Mouse (Mus musculus): Measurements from ENCODE around the gene Cbr1.
A peak's percentile ranks its signal among the peaks of the same experiment; 100 is the strongest.

The Cbr1 gene

GRCm38 (mm10) chr16:93605553-93605952 is at the start of gene Cbr1:
Cbr1 (plus strand) TSS chr16:93605853.
- no peak for DNase-seq (ENCODE audit: low spot score in 2 of 2)

GRCm38 (mm10) chr16:93557646-93558045 is 48.0 kb upstream of the Cbr1 start:
- no peak for DNase-seq (ENCODE audit: low spot score in 2 of 2)

GRCm38 (mm10) chr16:93558499-93558898 is 47.2 kb upstream of the Cbr1 start:
- no peak for DNase-seq (ENCODE audit: low spot score in 2 of 2)

- no peak for DNase-seq (ENCODE audit: low spot score in 2 of 2)
Measured at GRCm38 (mm10) chr16:93572383-93572782, 33.3 kb upstream of the Cbr1 start.

DNA sequence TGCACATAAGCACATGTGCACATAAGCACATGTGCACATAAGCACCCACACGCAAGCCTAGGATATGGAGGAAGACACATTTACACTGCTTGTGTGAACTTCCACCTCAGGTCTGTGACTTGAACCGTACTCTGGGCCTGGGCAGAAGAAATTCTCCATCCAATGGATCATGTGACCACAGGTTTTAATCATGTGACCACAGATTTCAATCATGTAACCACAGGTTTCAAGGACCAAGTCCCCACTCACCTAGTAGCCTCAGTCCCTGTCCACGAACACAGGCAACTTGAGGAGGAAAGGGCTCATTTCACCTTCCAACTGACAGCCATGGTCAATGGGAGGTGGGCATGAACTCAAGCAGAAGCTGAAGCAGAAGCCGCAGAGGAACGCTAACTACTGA is 32.2 kb upstream of the Cbr1 start:
- DNase-seq (ENCODE audit: low spot score in 2 of 2): no peak

GRCm38 (mm10) chr16:93574521-93575191 is 31.0 kb upstream of the Cbr1 start:
- no peak for DNase-seq (ENCODE audit: low spot score in 2 of 2)

- DNase-seq (ENCODE audit: low spot score in 2 of 2): no peak
Measured at GRCm38 (mm10) chr16:93575574-93575973, 30.1 kb upstream of the Cbr1 start.

DNA sequence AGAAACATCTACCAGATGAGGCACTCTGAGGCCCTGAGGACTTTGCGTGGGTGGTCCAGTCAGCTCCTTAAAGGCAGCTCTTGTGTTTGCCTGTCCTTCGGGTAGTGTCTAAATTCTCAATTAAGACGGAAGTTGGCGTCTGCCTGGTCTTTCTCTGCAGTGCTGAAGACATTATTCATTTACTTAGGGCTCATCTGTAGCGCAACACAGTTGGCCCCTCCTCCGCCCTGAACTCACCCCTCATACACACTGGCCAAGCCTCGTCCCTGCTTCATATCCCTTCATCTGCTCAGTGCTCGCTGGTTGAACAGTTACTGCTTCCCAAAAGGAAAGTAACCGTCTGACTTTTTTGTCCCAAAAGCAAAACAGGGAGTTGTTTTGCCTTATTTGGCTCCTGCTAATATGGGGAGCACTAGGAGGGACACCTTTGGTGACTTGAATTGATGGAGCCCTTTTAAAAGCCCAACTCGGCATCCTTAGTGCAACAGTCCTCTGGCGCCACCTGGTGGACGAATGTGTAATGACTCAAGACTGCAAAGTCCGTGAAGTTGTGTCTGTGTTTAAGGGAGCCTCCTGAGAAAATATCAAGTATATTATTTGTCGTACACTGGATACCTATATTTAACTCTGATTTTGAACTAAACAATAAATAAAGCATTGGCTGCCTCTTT is 29.1 kb upstream of the Cbr1 start:
- DNase-seq (ENCODE audit: low spot score in 2 of 2): peak; percentile 81 to 90

- DNase-seq (ENCODE audit: low spot score in 2 of 2): no peak
Measured at GRCm38 (mm10) chr16:93578346-93579005, 27.2 kb upstream of the Cbr1 start.

GRCm38 (mm10) chr16:93581125-93581524 is 24.5 kb upstream of the Cbr1 start:
- no peak for DNase-seq (ENCODE audit: low spot score in 2 of 2)

- DNase-seq (ENCODE audit: low spot score in 2 of 2): no peak
Measured at GRCm38 (mm10) chr16:93584976-93585702, 20.5 kb upstream of the Cbr1 start.

DNA sequence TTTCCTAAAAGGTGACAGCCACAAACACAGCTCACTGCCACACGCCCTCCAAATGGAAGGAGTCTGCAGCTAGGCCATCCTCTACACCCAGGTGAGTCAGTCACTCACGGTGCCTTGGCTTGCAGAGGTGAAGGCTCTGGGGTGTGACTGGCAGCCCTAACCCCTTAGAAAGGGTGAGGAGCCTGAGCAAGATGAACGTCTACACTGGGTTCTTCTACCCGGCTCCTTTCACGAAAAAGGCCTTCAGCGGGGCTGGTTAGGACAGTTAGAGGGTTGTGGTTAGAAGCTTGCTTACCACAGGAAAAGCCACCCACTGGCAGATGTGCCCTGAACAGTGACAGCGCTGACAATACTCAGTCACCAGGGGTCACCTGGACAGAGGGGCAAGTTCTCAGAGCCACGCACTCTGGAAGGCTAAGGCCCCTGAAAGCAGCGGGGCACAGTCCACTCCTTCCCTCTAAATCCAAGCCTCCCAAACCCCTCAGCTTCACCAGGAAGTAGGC is 19.9 kb upstream of the Cbr1 start:
- DNase-seq (ENCODE audit: low spot score in 2 of 2): no peak

DNA sequence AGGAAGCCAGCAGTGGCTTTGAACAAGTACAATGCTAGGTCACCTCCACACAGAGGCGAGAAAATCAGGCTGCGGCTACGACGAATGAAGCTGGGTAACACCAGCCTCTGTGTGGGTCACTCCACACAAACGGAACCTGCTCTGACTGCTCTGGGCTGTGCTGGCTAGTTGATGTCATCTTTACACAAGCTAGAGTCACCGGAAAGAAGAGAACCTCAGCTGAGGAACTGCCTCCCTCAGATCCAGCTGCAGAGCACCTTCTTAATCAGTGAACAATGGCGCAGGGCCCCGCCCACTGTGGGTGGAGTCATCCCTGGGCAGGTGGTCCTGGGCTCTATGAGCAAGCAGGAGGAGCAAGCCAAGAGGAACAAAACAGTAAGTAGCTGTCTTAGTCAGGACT is 19.3 kb upstream of the Cbr1 start:
- no peak for DNase-seq (ENCODE audit: low spot score in 2 of 2)

- DNase-seq (ENCODE audit: low spot score in 2 of 2): no peak
Measured at GRCm38 (mm10) chr16:93588281-93588680, 17.4 kb upstream of the Cbr1 start.

DNA sequence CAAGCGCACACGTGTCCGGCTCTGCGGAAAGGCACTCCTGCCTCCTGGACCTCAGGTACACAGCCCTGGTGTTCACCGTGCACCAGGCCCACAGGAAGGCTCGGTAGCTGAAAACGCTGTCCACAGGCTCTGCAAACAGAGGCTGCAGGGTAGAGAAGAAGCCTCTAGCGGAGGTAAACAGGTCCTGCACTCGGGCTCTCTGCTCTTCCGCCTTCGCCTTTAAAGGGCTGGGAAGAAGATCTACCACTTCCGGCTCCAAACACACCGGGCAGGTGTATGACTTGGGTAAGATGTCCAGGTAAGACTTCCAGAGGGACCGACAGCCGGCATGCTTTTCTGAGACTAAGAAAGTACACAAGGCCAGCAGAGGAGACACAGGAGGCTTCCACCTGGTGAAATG is 14.7 kb upstream of the Cbr1 start:
- no peak for DNase-seq (ENCODE audit: low spot score in 2 of 2)

DNA sequence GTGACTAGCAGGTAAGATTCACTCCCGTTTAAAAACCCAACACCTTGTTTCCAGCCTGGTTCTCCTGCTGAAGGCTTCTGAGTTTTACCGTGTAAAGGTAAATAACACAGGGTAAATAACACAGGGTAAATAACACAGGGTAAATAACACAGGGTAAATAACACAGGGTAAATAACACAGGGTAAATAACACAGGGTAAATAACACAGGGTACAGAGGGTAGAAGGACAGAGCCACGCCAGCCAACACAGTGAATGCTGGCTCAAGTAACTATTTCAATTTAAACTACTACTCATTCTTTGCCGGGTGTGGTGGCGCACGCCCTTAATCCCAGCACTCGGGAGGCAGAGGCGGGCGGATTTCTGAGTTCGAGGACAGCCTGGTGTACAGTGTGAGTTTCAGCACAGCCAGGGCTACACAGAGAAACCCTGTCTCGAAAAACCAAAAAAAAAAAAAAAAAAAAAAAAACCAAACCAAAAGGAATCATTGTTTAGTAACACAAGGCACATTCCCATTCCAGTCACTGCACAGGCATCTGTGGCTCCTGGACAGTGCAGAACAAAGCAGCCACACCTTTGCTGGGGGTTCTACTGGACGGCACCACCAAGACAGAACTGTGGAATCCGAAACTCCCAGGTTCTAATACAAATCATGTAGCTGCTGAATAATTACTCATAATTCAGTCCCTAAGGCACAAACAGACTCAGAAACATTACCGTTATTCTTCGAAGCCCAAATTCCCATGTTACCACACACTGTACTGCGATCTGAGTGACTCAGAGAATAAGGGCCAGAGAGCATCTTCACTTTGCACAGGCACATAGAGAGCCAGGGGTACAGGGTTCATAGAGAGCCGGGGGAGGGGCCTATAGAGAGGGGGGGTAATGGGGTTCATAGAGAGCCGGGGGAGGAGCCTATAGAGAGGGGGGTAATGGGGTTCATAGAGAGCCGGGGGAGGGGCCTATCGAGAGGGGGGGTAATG is 13.9 kb upstream of the Cbr1 start:
- DNase-seq (ENCODE audit: low spot score in 2 of 2): no peak

GRCm38 (mm10) chr16:93592711-93593110 is 12.9 kb upstream of the Cbr1 start:
- DNase-seq (ENCODE audit: low spot score in 2 of 2): no peak

DNA sequence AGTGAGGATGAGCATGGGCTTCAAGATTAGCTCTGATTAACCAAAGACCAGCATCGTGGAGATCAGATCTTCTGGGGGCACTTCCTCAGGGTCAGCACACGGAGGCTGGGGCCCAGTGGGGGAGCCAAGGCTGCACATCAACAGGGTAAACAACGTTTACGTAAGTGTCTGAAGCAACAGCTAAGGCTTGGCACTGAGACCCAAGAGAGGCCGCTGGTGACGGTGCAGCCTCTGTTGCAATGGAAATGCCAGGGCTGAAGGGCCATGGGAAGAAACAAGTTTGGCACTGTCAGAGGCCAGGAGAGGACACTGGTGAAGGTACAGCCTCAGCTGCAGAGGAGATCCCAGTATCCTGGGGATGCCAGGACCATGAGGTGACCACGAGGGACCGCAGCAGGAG is 12.2 kb upstream of the Cbr1 start:
- no peak for DNase-seq (ENCODE audit: low spot score in 2 of 2)

- DNase-seq (ENCODE audit: low spot score in 2 of 2): no peak
Measured at GRCm38 (mm10) chr16:93594448-93594847, 11.2 kb upstream of the Cbr1 start.

- peak in 1 of 2 experiments; percentile 12 for DNase-seq (ENCODE audit: low spot score in 2 of 2)
Measured at GRCm38 (mm10) chr16:93595766-93596165, 9.9 kb upstream of the Cbr1 start.

DNA sequence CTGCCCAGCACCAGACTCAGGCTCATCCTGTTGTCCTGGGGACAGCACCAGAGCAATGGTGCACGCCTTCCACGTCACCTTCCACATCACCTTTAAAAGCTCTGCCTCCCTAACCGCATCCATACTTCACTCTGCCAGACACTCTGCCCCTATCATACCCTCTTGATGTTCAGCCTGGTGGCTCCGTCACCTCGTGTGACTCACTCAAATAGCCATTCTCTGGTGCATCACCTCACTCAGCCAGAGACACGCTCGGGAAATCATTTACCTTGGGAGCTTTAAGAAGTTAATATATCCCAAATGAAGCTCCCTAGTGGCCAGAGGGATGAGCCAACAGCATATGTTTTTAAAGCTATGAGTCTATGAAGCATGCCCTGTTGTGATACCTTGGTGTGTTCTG is 8.8 kb upstream of the Cbr1 start:
- no peak for DNase-seq (ENCODE audit: low spot score in 2 of 2)

Data from right cerebral cortex, postnatal 10 days (tissue).